Mouse (Mus musculus): Measurements from ENCODE around the gene Dner. TPM values are rescaled to one million over a fixed set of nuclear protein-coding genes. Genes with fewer than 3 reads are reported as not detected.

The Dner gene
- polyA plus RNA-seq, 1 experiment from 2014 or later, result 6.6 TPM

DNA sequence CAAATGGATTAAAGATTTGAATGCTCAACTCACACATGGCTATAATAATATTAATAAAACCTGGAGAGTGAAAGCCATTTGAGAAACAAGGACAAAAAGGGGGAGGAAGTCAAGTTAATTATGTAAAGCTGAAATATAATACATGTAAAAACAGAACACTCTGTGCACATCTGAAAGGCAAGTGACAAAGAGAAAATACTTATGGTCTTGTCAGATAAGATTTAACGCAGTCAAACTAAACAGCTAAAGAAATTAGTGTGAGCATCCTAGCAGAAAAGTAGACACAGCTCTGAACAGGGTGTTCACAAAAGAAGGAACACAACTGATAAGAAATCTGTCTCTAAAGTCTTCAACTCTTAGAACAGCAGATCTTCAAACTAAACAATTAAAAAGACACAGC, 293.9 kb downstream of the Dner start:
- ATAC-seq (replicated peaks; ENCODE audit: insufficient number of reproducible peaks, low FRiP score, low TSS enrichment, low read depth) (no peak), DNase-seq (ENCODE audit: low spot score) (no peak)
- no peaks in the 10 kb centered on the region for H3K4me1 ChIP-seq (ENCODE audit: control insufficient read depth, insufficient read depth, low read length)
- no peak overlapping the region for H3K4me2 ChIP-seq (ENCODE audit: low read depth, low read length)
- H3K4me3 ChIP-seq (ENCODE audit: low read depth, low read length), result no peak overlapping the region
- H3K9ac ChIP-seq (replicated peaks; ENCODE audit: low read length), result no peak overlapping the region
- no peak overlapping the region for H3K27ac ChIP-seq (replicated peaks; ENCODE audit: low read depth, low read length)
- no peaks in the 10 kb centered on the region for H3K27me3 ChIP-seq (ENCODE audit: control insufficient read depth, insufficient read depth, low read length)
- no peaks in the 10 kb centered on the region for H3K9me3 ChIP-seq (replicated peaks; ENCODE audit: control insufficient read depth, low read length)
- 71% methylated on average over 1 of the region's 1 CpGs for WGBS
- H3K36me3 ChIP-seq (replicated peaks; ENCODE audit: control insufficient read depth, insufficient read depth, low read depth, low read length), result no peaks in the 10 kb centered on the region

DNA sequence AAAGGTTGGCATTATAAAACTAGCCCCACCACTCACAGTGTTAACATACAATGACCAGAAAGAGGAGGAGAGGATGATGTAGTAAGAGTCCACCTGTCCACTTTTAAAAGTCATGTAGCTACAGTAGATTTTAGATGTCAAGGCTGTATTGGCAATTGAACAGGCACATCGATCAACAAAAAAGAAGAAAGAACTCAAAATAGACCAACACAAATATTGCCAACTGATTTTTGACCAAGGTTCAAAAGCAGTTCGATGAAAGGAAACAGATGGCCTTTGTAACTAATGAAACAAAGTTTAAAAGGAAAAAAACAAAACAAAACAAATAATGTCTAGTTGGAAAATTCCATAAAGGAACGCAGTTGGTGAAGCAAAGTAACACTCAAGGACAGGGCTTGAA, 296.4 kb downstream of the Dner start:
- ATAC-seq (replicated peaks; ENCODE audit: insufficient number of reproducible peaks, low FRiP score, low TSS enrichment, low read depth), result no peak
- 82% methylated on average over 3 of the region's 3 CpGs for WGBS

DNA sequence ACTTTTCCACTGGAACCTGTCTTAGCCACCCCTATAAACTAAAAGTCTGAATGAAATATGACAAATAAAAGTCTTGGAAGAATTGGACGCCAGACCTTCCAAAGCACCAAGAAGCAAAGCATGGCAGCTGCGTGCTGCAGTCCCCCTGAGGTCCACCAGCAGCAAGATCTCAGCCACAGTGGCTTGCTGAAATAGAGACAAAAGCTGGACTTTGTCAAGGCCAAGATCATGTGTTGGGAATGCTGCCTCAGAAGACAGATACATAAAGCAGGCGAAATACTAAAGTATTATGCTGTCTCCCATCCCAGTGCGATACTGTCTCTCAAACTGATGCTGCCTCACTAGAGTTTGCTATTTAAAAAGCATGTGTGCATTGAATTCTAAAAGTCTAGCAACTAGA, 296.9 kb downstream of the Dner start:
- H3K9me3 ChIP-seq (replicated peaks; ENCODE audit: control insufficient read depth, low read length), result no peaks in the 10 kb centered on the region
- no peak overlapping the region for H3K27ac ChIP-seq (replicated peaks; ENCODE audit: low read depth, low read length)
- no peaks in the 10 kb centered on the region for H3K36me3 ChIP-seq (replicated peaks; ENCODE audit: control insufficient read depth, insufficient read depth, low read depth, low read length)
- no peak for DNase-seq (ENCODE audit: low spot score)
- no peak overlapping the region for H3K4me2 ChIP-seq (ENCODE audit: low read depth, low read length)
- no peak overlapping the region for H3K4me3 ChIP-seq (ENCODE audit: low read depth, low read length)
- H3K27me3 ChIP-seq (ENCODE audit: control insufficient read depth, insufficient read depth, low read length), result no peaks in the 10 kb centered on the region
- 94% methylated on average over 4 of the region's 4 CpGs for WGBS
- ATAC-seq (replicated peaks; ENCODE audit: insufficient number of reproducible peaks, low FRiP score, low TSS enrichment, low read depth), result no peak
- no peak overlapping the region for H3K9ac ChIP-seq (replicated peaks; ENCODE audit: low read length)
- H3K4me1 ChIP-seq (ENCODE audit: control insufficient read depth, insufficient read depth, low read length), result no peaks in the 10 kb centered on the region

More for the DNA sequence above, 296.4 kb downstream of the Dner start:
- Histone ChIP-seq H3K4me1 (ENCODE audit: control insufficient read depth, insufficient read depth, low read length) (no peaks in the 10 kb centered on the region), H3K9ac (replicated peaks; ENCODE audit: low read length) (no peak overlapping the region), H3K4me3 (ENCODE audit: low read depth, low read length) (no peak overlapping the region), H3K9me3 (replicated peaks; ENCODE audit: control insufficient read depth, low read length) (no peaks in the 10 kb centered on the region), H3K4me2 (ENCODE audit: low read depth, low read length) (no peak overlapping the region), H3K27me3 (ENCODE audit: control insufficient read depth, insufficient read depth, low read length) (no peaks in the 10 kb centered on the region), H3K36me3 (replicated peaks; ENCODE audit: control insufficient read depth, insufficient read depth, low read depth, low read length) (no peaks in the 10 kb centered on the region), H3K27ac (replicated peaks; ENCODE audit: low read depth, low read length) (no peak overlapping the region)
- no peak for DNase-seq (ENCODE audit: low spot score)

DNA sequence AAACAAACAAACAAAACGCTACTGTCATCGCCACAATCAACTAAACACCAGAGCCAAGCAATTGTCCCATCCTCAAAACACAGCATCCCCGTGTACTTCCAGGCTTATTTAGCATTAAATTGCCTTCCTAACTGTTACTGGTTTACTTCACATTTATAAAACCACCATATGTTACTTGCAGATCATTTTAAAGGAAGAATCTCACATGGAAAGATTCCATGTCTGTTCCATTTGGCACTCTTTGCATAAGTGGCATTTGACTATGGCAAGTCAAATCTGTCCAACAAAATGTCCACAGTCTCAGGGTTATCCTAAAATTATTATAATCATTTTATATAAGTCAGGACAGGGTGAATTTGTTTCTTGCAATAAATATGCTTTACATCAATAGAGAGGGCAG, 299.2 kb downstream of the Dner start:
- DNase-seq (ENCODE audit: low spot score), result no peak
- Histone ChIP-seq H3K27ac (replicated peaks; ENCODE audit: low read depth, low read length) (no peak overlapping the region), H3K4me1 (ENCODE audit: control insufficient read depth, insufficient read depth, low read length) (no peaks in the 10 kb centered on the region)

DNA sequence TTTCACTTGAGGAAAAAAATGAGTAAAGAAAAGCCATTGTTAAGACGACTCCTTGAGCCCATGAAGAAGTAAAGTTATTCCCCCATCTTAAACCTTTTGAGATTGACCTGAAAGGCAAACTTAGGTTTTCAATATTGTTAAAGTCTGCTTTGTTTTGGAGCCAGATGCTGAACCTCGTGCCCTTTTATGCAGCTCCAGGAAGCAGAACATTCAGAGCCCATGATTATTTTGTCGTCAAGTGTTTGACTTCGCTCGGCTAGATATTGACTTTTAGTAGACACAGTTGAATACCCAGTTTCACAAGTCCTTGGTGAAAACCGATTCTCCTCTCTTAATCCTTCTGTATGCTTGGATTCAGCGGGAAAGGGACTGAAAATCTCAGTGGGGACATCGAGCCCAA, 300.1 kb downstream of the Dner start:
- Histone ChIP-seq H3K36me3 (replicated peaks; ENCODE audit: control insufficient read depth, insufficient read depth, low read depth, low read length) (no peaks in the 10 kb centered on the region), H3K9ac (replicated peaks; ENCODE audit: low read length) (no peak overlapping the region), H3K4me1 (ENCODE audit: control insufficient read depth, insufficient read depth, low read length) (no peaks in the 10 kb centered on the region), H3K27me3 (ENCODE audit: control insufficient read depth, insufficient read depth, low read length) (no peaks in the 10 kb centered on the region), H3K4me3 (ENCODE audit: low read depth, low read length) (no peak overlapping the region), H3K4me2 (ENCODE audit: low read depth, low read length) (no peak overlapping the region), H3K9me3 (replicated peaks; ENCODE audit: control insufficient read depth, low read length) (no peaks in the 10 kb centered on the region), H3K27ac (replicated peaks; ENCODE audit: low read depth, low read length) (no peak overlapping the region)
- WGBS, result 82% methylated on average over 8 of the region's 8 CpGs
- DNase-seq (ENCODE audit: low spot score) (no peak), ATAC-seq (replicated peaks; ENCODE audit: insufficient number of reproducible peaks, low FRiP score, low TSS enrichment, low read depth) (no peak)

More for the DNA sequence above, 299.2 kb downstream of the Dner start:
- Histone ChIP-seq H3K4me2 (ENCODE audit: low read depth, low read length) (no peak overlapping the region), H3K36me3 (replicated peaks; ENCODE audit: control insufficient read depth, insufficient read depth, low read depth, low read length) (no peaks in the 10 kb centered on the region), H3K9me3 (replicated peaks; ENCODE audit: control insufficient read depth, low read length) (no peaks in the 10 kb centered on the region), H3K4me3 (ENCODE audit: low read depth, low read length) (no peak overlapping the region), H3K9ac (replicated peaks; ENCODE audit: low read length) (no peak overlapping the region), H3K27me3 (ENCODE audit: control insufficient read depth, insufficient read depth, low read length) (no peaks in the 10 kb centered on the region)
- WGBS, result 85% methylated on average over 3 of the region's 3 CpGs
- ATAC-seq (replicated peaks; ENCODE audit: insufficient number of reproducible peaks, low FRiP score, low TSS enrichment, low read depth), result no peak

DNA sequence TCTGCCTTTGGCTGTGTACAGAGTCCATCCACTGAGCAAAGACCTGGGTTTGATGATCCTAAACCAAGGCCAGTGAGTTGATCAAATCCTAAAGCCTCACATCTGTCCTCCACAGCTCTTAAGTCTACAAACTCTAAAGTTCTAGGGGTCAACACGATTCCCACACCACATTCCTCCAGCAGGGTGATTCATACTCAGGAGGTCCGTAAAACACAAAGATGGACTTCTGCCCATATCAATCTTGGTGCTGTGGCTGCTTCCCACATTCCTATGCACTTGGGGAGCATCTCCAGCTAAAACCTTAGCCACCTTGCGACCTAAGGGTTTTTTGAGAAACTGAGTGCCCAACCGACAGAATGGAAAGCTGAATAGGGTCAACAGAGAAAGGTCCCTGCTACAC, 305.1 kb downstream of the Dner start:
- H3K4me1 ChIP-seq (ENCODE audit: control insufficient read depth, insufficient read depth, low read length), result no peaks in the 10 kb centered on the region
- no peak overlapping the region for H3K4me3 ChIP-seq (ENCODE audit: low read depth, low read length)
- H3K9me3 ChIP-seq (replicated peaks; ENCODE audit: control insufficient read depth, low read length), result no peaks in the 10 kb centered on the region
- H3K27me3 ChIP-seq (ENCODE audit: control insufficient read depth, insufficient read depth, low read length), result no peaks in the 10 kb centered on the region
- 86% methylated on average over 4 of the region's 4 CpGs for WGBS
- H3K27ac ChIP-seq (replicated peaks; ENCODE audit: low read depth, low read length), result no peak overlapping the region
- ATAC-seq (replicated peaks; ENCODE audit: insufficient number of reproducible peaks, low FRiP score, low TSS enrichment, low read depth) (no peak), DNase-seq (ENCODE audit: low spot score) (no peak)
- H3K36me3 ChIP-seq (replicated peaks; ENCODE audit: control insufficient read depth, insufficient read depth, low read depth, low read length), result no peaks in the 10 kb centered on the region
- no peak overlapping the region for H3K9ac ChIP-seq (replicated peaks; ENCODE audit: low read length)
- no peak overlapping the region for H3K4me2 ChIP-seq (ENCODE audit: low read depth, low read length)

DNA sequence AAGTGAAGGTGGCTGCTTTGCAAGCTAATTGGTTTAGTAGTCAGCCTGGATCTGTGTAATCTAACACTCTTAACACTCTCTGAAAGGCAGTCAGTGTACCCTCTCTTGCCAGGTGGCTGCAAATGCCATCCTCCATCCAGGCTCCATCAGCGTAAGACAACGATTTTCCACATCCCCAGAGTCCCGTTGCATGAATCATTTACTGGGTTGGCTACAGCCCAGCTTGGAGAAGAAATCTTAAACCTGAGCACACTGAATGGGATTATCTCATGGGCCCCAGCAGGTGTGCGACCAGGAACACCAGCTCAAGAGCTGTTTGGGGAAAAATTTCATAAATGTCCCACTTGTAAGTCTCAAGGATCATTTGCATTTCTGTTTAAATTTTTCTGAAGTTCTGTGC, 308.4 kb downstream of the Dner start:
- H3K27ac ChIP-seq (replicated peaks; ENCODE audit: low read depth, low read length), result no peak overlapping the region
- DNase-seq (ENCODE audit: low spot score) (no peak), ATAC-seq (replicated peaks; ENCODE audit: insufficient number of reproducible peaks, low FRiP score, low TSS enrichment, low read depth) (no peak)
- WGBS, result 64% methylated on average over 4 of the region's 4 CpGs
- H3K4me2 ChIP-seq (ENCODE audit: low read depth, low read length), result no peak overlapping the region
- H3K9ac ChIP-seq (replicated peaks; ENCODE audit: low read length), result no peak overlapping the region
- no peaks in the 10 kb centered on the region for H3K9me3 ChIP-seq (replicated peaks; ENCODE audit: control insufficient read depth, low read length)
- no peaks in the 10 kb centered on the region for H3K27me3 ChIP-seq (ENCODE audit: control insufficient read depth, insufficient read depth, low read length)
- H3K4me3 ChIP-seq (ENCODE audit: low read depth, low read length), result no peak overlapping the region
- no peaks in the 10 kb centered on the region for H3K4me1 ChIP-seq (ENCODE audit: control insufficient read depth, insufficient read depth, low read length)
- H3K36me3 ChIP-seq (replicated peaks; ENCODE audit: control insufficient read depth, insufficient read depth, low read depth, low read length), result no peaks in the 10 kb centered on the region

DNA sequence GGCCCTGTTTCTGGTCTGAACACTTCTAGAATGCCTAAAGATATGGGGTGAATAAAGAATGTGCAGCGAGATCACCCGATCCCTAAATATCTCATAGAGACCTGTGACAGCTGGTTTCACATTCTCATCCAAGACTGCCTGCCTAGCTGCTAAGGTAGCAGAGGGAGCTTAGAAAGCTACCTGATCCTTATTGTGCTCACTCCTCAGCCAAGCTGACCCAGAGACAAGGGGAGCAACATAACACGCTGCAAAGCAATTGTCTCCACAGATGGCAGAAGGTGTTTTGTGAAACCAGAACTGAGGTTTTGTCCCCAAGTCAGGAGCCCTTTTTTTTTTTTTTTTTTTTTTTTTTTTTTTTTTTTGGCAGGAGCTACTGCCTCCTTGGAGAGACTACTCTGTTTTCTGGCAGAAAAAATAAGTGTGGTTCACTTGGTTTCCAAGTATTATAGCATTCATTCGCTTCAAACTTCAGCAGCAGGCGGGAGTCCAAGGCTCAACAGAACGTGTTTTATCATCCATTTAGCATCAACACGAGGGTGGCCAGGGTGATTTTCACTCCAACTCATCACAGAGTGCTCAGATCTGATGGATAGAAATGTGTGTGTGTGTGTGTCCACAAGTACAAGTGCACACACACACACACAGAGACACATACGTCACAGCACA, 309.4 kb downstream of the Dner start:
- no peak overlapping the region for H3K4me2 ChIP-seq (ENCODE audit: low read depth, low read length)
- no peak for DNase-seq (ENCODE audit: low spot score)
- no peaks in the 10 kb centered on the region for H3K36me3 ChIP-seq (replicated peaks; ENCODE audit: control insufficient read depth, insufficient read depth, low read depth, low read length)
- H3K4me1 ChIP-seq (ENCODE audit: control insufficient read depth, insufficient read depth, low read length), result no peaks in the 10 kb centered on the region
- ATAC-seq (replicated peaks; ENCODE audit: insufficient number of reproducible peaks, low FRiP score, low TSS enrichment, low read depth), result no peak
- H3K9ac ChIP-seq (replicated peaks; ENCODE audit: low read length), result no peak overlapping the region
- no peak overlapping the region for H3K4me3 ChIP-seq (ENCODE audit: low read depth, low read length)
- WGBS, result 84% methylated on average over 8 of the region's 8 CpGs
- H3K27ac ChIP-seq (replicated peaks; ENCODE audit: low read depth, low read length), result no peak overlapping the region
- no peaks in the 10 kb centered on the region for H3K9me3 ChIP-seq (replicated peaks; ENCODE audit: control insufficient read depth, low read length)
- no peaks in the 10 kb centered on the region for H3K27me3 ChIP-seq (ENCODE audit: control insufficient read depth, insufficient read depth, low read length)
